Mouse (Mus musculus): Measurements from ENCODE around the gene Cep57l1.

The Cep57l1 gene

GRCm38 (mm10) chr10:41816516-41816915 lies 6.8 kb upstream of the Cep57l1 start:
- no peak for DNase-seq (ENCODE audit: low spot score)

DNA sequence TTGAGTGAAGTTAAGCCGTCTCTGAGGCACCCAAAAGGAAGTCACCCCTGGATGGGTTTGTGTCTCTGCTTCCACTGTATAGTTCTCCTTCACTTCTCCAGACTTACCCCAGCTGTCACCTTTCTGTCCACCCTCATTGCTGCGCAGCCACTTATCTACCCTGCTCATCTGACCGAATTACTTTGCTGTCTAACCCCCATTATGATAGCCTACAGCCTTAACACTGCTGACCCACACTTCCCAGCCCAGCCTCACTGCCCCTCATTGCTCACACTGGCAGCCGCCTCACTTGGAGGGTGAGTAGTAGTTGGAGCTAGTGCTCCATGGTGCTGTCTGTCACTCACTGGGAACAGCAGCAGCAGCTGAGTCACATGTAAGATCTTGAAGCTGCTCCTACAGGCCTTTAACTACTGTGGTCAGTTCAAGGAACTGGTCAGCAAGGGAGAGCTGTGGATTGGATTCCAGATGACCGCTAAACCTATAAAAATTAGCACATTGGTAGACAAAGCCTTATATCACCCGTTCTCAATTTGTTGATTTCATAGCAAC lies 4.7 kb upstream of the Cep57l1 start:
- no peak for DNase-seq (ENCODE audit: low spot score)

GRCm38 (mm10) chr10:41812566-41812965 lies 2.9 kb upstream of the Cep57l1 start:
- no peak for DNase-seq (ENCODE audit: low spot score)

DNA sequence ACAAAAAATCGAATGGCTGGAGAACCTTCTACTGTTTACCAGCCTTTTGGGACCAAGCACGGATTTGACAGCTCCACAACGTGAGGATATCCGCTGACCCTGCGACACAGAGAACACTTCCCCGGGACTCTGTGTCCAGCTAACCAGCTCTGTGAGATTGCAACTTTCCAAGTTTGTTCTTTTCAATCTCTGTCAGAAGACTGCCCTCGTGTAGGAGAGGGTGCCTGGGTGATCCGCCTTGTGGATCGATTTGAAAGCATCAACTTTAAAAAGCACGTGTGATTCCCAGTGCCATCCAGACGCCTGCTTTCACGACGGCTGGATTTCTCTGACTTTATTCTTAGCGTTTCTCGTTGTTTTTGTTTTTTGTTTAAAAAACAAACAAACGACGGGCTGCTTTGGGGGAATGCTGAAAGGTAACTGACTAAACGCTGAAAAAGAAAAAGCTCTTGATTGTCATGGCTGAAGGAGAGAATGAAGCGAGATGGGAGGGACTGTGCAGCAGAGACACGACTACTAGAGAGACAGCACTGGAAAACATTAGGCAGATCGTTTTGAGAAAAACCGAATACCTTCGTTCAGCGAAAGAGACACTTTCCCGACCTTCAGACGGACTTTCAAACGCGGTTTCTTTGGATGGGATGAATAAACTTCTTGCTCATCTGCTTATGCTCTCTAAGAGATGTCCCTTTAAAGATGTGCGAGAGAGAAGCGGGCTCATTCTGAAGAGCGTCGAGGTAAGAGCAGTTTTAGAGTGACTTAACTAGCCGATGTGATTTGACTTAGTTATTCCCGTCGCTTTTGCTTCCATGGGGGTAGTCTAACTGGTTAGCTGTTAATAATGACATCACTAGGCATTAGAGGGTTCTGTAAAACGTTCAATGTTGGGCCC lies 1.1 kb upstream of the Cep57l1 start:
- no peak for DNase-seq (ENCODE audit: low spot score)

- DNase-seq (ENCODE audit: low spot score), result no peak
Measured at GRCm38 (mm10) chr10:41809080-41809770, 446 bp downstream of the Cep57l1 start.

DNA sequence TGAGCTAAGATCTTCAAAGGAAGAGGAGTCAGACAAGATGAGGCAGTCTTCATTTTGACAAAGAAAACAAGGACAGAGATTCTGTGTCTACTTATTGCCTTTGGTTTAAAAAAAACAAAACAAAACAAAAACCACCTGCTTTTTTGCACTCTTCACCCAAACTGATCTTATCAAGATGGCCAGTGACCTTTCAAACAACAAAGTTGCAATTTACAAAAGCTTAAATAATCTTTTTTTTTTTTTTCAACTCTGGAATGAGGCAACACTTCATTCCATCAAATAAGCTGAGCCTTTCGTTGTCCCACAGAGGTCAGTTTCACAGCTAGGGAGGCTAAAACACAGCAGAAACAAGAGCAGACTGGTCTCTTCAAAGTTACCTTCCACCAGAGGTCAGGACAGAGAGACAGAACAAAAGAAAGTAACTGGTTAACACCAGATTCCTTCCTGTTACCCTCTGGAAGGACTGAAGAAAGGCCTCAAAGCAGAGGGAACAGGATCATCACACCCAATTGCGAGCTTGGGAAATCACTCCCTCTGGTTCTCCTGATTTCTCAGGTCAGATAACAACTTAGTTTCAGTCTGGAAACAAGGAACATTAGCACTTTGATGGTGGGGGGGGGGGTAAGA lies 3.8 kb downstream of the Cep57l1 start:
- DNase-seq (ENCODE audit: low spot score), result no peak

DNA sequence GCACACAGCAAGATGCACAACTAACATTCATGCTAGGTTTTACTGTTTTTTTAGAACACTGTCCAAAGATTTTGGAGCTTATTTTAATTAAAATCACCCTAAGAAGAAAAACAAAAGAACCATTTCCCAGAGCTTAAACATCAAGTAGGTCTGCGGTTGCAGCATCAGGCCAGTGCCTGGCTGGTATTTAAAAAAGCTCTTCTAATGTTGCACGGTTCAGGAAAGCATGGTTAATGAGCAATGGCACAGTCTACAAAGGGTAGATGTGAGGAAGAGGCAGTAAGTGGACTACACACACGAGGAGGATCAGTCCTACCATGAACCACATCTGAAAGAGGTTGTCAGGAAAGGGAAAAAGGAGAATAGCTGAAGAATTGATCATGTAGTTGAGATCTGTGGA lies 5.0 kb downstream of the Cep57l1 start:
- DNase-seq (ENCODE audit: low spot score), result no peak

DNA sequence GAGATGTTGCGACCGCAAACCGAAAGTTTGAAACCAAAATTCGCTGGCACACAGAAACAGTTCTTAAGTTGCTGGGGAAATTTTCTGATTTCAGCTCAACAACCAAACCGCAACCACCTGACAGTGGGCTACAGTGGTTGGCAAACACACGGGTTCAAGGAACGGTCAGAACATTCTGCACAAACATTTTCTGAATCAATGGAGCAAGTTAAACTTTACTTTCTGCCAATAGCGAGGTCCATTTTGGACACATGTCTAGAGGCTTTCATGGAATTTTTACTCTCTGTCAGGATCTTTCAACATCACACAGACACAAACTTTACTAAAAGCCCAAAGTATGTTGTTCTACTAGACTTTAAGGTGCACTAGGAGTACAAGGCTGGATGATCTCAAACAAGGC lies 6.2 kb downstream of the Cep57l1 start:
- no peak for DNase-seq (ENCODE audit: low spot score)

- DNase-seq (ENCODE audit: low spot score), result no peak
Measured at GRCm38 (mm10) chr10:41797253-41797652, 12.4 kb downstream of the Cep57l1 start.

DNA sequence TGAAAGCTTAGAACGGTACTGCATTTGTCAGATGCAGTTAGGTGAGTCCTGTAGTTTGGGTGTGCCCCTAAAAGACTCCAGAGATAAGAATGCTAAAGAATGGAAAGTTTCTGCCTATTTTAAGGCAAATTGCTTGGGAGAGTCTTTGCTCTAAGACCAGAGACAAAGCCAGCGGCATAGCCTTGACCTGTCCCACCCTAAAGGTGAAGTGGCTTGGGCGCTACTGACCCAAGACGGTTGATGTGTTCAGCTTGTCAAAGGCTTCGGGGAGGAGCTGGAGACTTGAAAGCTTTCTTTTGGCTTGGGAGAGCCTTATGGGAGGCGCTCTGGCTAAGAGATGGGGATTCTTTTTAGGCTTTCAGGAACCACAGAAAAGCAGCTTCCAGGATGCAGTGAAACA lies 17.3 kb downstream of the Cep57l1 start:
- DNase-seq (ENCODE audit: low spot score), result no peak

- DNase-seq (ENCODE audit: low spot score), result no peak
Measured at GRCm38 (mm10) chr10:41767254-41767653, 42.4 kb downstream of the Cep57l1 start.

DNA sequence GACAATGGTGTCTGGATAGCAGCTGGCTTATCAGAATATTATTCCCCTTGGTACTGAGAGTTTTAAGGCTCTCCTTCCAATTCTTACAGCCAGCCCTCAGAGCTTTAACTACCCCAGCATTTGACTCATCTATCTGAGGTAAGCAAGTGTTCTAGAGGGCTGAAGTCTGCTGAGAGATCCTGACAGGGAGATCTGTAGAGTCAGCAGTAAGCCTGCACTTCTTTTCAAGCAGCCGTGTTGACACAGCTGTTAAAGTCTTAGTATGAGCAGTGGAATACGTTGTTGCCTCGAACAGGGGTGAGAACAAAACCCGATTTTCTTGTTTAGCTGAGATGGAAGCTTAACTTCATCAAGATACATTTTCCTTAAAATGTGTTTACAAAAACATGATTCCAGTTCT lies 43.4 kb downstream of the Cep57l1 start:
- no peak for DNase-seq (ENCODE audit: low spot score)

GRCm38 (mm10) chr10:41765586-41765985 lies 44.1 kb downstream of the Cep57l1 start:
- DNase-seq (ENCODE audit: low spot score), result no peak

GRCm38 (mm10) chr10:41763741-41764385 lies 45.8 kb downstream of the Cep57l1 start:
- DNase-seq (ENCODE audit: low spot score), result no peak

- no peak for DNase-seq (ENCODE audit: low spot score)
Measured at GRCm38 (mm10) chr10:41760866-41761265, 48.8 kb downstream of the Cep57l1 start.

DNA sequence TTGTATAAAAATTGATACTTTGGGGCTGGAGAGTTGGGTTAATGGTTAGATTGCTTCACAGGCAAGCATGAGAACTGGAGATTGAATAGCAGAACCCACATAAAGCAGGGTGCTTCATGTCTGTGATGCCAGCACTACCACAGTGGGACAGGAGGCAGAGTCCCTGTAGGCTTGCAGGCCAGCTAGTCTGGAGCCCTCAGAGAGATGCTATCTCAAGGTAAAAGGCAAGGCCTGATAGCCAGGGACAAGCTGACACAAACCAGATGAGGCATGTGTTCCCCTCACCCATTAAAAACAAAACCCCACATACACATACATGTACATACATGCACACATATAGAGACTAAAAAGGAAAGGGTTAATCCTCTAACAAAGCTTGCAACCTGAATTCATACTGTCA lies 51.6 kb downstream of the Cep57l1 start:
- no peak for DNase-seq (ENCODE audit: low spot score)

DNA sequence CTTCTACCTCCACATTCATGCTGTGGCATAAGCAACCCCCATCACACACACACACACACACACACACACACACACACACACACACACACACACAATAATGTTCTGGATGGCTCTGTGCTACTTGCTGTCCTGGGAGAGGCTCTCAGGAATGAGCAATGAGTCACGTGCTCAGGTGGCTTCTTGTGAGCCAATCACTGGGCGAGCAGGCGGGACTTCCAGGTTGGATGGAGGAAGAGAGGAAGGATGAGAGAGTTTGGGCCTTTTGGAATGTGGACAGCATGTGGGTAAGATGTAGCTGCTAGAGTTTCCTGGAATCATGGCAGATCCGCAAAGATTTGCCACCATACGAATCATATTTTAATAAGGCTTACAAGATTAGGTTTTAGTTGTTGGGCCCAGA lies 52.4 kb downstream of the Cep57l1 start:
- no peak for DNase-seq (ENCODE audit: low spot score)

- DNase-seq (ENCODE audit: low spot score), result no peak
Measured at GRCm38 (mm10) chr10:41751867-41752480, 57.7 kb downstream of the Cep57l1 start.

DNA sequence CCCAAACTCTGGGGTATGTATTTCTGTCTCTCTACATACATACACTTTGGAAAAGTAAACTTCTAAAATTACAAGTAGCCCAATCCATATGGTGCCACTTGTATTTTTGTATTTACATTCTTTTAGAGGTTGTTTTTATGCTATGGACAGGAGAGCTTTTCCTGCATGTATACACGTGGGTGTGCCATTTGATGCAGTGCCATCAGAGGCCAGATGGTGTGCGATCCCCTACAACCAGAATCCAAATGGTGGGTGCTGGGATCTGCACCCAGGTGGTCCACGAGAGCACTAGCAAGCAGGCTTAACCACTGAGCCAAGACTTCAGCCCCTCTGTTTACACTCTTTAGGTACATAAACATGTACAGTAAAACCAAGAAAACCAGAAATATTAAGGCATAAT lies 60.4 kb downstream of the Cep57l1 start:
- DNase-seq (ENCODE audit: low spot score), result no peak

DNA sequence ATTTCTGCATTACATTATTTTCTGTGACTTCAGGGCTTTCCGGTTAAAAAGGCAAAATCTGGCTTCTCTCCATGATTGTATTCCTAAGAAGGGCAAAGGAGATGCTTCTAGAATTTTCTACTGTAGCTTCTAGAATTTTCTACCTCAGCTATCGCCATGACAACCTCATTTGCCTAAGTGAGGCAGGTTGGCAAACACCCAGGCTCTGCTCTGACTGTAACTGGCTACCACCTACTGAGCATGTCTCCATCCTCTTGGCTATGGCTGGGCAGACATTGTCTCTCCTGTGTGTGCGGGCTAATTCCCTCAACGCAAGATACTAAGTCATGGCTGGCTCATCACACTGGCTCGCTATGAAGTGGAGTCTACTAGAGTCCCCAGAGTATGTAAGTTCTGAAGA lies 63.1 kb downstream of the Cep57l1 start:
- DNase-seq (ENCODE audit: low spot score), result no peak

DNA sequence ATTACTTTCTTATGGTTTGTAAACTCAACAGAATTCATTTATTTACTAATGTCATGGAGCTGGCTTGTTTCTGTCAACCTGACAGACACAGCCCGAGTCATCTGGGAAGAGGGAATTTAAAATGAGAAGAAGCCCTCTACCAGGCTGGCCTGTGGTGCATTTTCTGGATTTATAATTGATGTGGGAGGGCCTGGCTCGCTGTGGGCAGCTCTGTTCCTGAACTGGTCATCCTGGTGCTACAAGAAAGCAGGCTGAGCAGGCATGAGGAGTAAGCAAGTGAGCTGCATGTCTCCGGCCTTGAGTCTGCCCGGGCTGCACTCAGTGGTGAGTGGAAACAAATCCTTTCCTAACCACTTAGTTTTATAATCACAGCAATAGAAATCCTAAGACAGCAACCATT lies 65.7 kb downstream of the Cep57l1 start:
- DNase-seq (ENCODE audit: low spot score), result no peak

- no peak for DNase-seq (ENCODE audit: low spot score)
Measured at GRCm38 (mm10) chr10:41740221-41740620, 69.5 kb downstream of the Cep57l1 start.

Data from urinary bladder, postnatal 10 days (tissue).